17 mouse cellular contexts compared by ENCODE assay signal in genomic region chr2:153734033-153734432, GRCm38 (mm10). TPM values are rescaled to one million over a fixed set of nuclear protein-coding genes. Genes with fewer than 3 reads are reported as not detected.
"Had no signal": no experiment of that assay in that cellular context is flagged by ENCODE, and none has a peak within 500 bp of the region (broad histone marks: within the 10 kb centered on the region; RNA-seq: fewer than 3 reads in every experiment).

No protein-coding gene starts in this region.

- H3K27me3 ChIP-seq: limb, embryonic 12.5 days; midbrain, embryonic 12.5 days had no signal

- H3K4me3 ChIP-seq: layer of hippocampus, adult 2 months; limb, embryonic 12.5 days; midbrain, embryonic 12.5 days had no signal

- H3K4me1 ChIP-seq: limb, embryonic 12.5 days; midbrain, embryonic 12.5 days had no signal

- H3K4me2 ChIP-seq: limb, embryonic 12.5 days; midbrain, embryonic 12.5 days had no signal

- H3K27ac ChIP-seq: kidney, postnatal 0 days; layer of hippocampus, adult 2 months; limb, embryonic 12.5 days; liver, embryonic 14.5 days; midbrain, embryonic 12.5 days had no signal

- H3K9me3 ChIP-seq: limb, embryonic 12.5 days; midbrain, embryonic 12.5 days had no signal

- H3K36me3 ChIP-seq: limb, embryonic 12.5 days; midbrain, embryonic 12.5 days had no signal

- DNase-seq: kidney, adult 11 months; kidney, adult 9 months; kidney, postnatal 36 days; liver; lung, adult 18-20 months; right cerebral cortex, adult 18-20 months; right cerebral cortex, postnatal 25 days had no signal

- H3K9ac ChIP-seq: limb, embryonic 12.5 days; liver, embryonic 14.5 days; midbrain, embryonic 12.5 days had no signal

- ATAC-seq: midbrain, embryonic 16.5 days had no signal

RNA-seq across cellular contexts. Expression of gene Dnmt3c, which starts 37.6 kb away (rescaled TPM):
- total RNA-seq: left cerebral cortex, postnatal 36 days had no signal
- polyA plus RNA-seq: kidney, postnatal 0 days; limb, embryonic 12.5 days; midbrain, embryonic 12.5 days; midbrain, embryonic 16.5 days; neural tube, embryonic 14.5 days; small intestine, adult 2 months had no signal

RNA-seq across cellular contexts. Expression of gene Efcab8, which starts 45.7 kb away (rescaled TPM):
- polyA plus RNA-seq: kidney, postnatal 0 days; lung, embryonic 16.5 days; midbrain, embryonic 12.5 days; midbrain, embryonic 16.5 days; neural tube, embryonic 14.5 days had no signal
